ENCODE assay signal across 13 mouse cellular contexts in the genomic region with DNA sequence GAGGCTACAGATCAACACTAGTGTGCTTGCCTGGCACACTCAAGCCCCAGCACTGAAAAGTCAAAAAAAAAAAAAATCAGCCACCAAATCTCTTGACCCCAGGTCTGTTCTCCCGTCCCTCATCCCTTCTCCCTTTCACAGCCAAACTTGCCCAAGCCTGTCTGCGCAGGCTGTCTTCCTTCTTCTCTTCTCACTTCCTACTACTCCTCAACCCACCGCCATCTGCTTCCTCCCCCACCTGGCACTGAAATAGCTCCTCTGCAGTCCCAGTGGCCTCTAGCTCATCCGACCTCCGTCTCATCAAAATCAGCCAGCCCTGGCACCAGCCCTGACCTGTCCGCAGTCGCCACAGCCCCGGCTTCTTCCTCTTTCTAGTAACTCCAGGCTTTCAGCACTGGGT. TPM values are rescaled to one million over a fixed set of nuclear protein-coding genes. Genes with fewer than 3 reads are reported as not detected.
DNase-seq lines count a peak whose midpoint lies in the region; ATAC-seq and TF ChIP-seq lines count a peak whose summit lies in the region.
"Had no signal": no experiment of that assay in that cellular context is flagged by ENCODE, and none has a peak within 500 bp of the region (broad histone marks: within the 10 kb centered on the region; RNA-seq: fewer than 3 reads in every experiment).

No protein-coding gene starts in this region.

- H3K4me1 ChIP-seq in hindbrain, postnatal 0 days (ENCODE audit: insufficient read depth, low read length): no peaks in the 10 kb centered on the region
- H3K4me1 ChIP-seq in hindbrain, embryonic 14.5 days (replicated peaks; ENCODE audit: control insufficient read depth, insufficient read depth, low read length): no peaks in the 10 kb centered on the region
- 0 out of 4 replicates have a peak, but pooled peaks cover 0 to 4% of the 10 kb centered on the region in 2 experiments for H3K4me1 ChIP-seq in ES-E14 (ENCODE audit: control insufficient read depth in 2 of 2, insufficient read depth in 2 of 2, low read length in 2 of 2, poor library complexity in 1 of 2)
- no peaks in the 10 kb centered on the region for H3K4me1 ChIP-seq in forebrain, postnatal 0 days (ENCODE audit: insufficient read depth)
- H3K4me1 ChIP-seq: embryonic facial prominence, embryonic 10.5 days; neural tube, embryonic 15.5 days had no signal

- H3K9ac ChIP-seq in hindbrain, postnatal 0 days (replicated peaks; ENCODE audit: low read length): no peak overlapping the region
- H3K9ac ChIP-seq in hindbrain, embryonic 14.5 days: no peak overlapping the region
- H3K9ac ChIP-seq in ES-E14 (ENCODE audit: insufficient read depth, low read depth, low read length, poor library complexity, severe bottlenecking): 0 out of 2 replicates have a peak overlapping the region, but pooled peaks have one; percentile 2
- no peak overlapping the region for H3K9ac ChIP-seq in forebrain, postnatal 0 days
- H3K9ac ChIP-seq: neural tube, embryonic 15.5 days had no signal

- TF ChIP-seq CTCF in hindbrain, postnatal 0 days (IDR thresholded peaks at IDR 0.05; ENCODE audit: low read depth): no peak
- TF ChIP-seq CTCF in forebrain, postnatal 0 days (IDR thresholded peaks at IDR 0.05; ENCODE audit: low read depth): no peak

- H3K27ac ChIP-seq in hindbrain, postnatal 0 days: no peak overlapping the region; the same call in 1 of the 2 replicates
- no peak overlapping the region for H3K27ac ChIP-seq in hindbrain, embryonic 14.5 days
- no peak overlapping the region for H3K27ac ChIP-seq in ES-E14 (ENCODE audit: insufficient read depth, low read depth, low read length, poor library complexity, severe bottlenecking)
- no peak overlapping the region for H3K27ac ChIP-seq in forebrain, postnatal 0 days (ENCODE audit: low read depth, low read length)
- H3K27ac ChIP-seq: embryonic facial prominence, embryonic 10.5 days; neural tube, embryonic 15.5 days had no signal

- H3K36me3 ChIP-seq in hindbrain, postnatal 0 days (ENCODE audit: insufficient read depth, low read length): no peaks in the 10 kb centered on the region
- H3K36me3 ChIP-seq in hindbrain, embryonic 14.5 days (replicated peaks; ENCODE audit: control insufficient read depth, insufficient read depth): no peaks in the 10 kb centered on the region
- no peaks in the 10 kb centered on the region for H3K36me3 ChIP-seq in ES-E14 (ENCODE audit: control insufficient read depth, insufficient read depth, low read length, poor library complexity, severe bottlenecking)
- no peaks in the 10 kb centered on the region for H3K36me3 ChIP-seq in forebrain, postnatal 0 days (ENCODE audit: insufficient read depth)
- H3K36me3 ChIP-seq: embryonic facial prominence, embryonic 10.5 days; neural tube, embryonic 15.5 days had no signal

- H3K9me3 ChIP-seq in hindbrain, postnatal 0 days (ENCODE audit: low read length): no peaks in the 10 kb centered on the region
- H3K9me3 ChIP-seq in hindbrain, embryonic 14.5 days (ENCODE audit: control insufficient read depth, low read length): no peaks in the 10 kb centered on the region
- no peaks in the 10 kb centered on the region for H3K9me3 ChIP-seq in ES-E14 (ENCODE audit: control insufficient read depth, insufficient read depth, low read depth, low read length)
- H3K9me3 ChIP-seq in forebrain, postnatal 0 days (ENCODE audit: low read length): no peaks in the 10 kb centered on the region
- H3K9me3 ChIP-seq: neural tube, embryonic 15.5 days had no signal

- no peak for DNase-seq in hindbrain, postnatal 0 days (ENCODE audit: low spot score)
- DNase-seq in hindbrain, embryonic 14.5 days (ENCODE audit: low spot score): no peak
- DNase-seq in ES-E14 (ENCODE audit: low read depth, low spot score): no peak
- DNase-seq in layer of hippocampus, adult 8-10 months (ENCODE audit: low spot score in 2 of 2): peak; percentile 53 to 63
- DNase-seq in right cerebral cortex, postnatal 10 days (ENCODE audit: low spot score in 2 of 2): peak; percentile 71 to 86
- DNase-seq in forebrain, postnatal 0 days: no peak
- no peak for DNase-seq in thymus, postnatal 4 days
- DNase-seq: gastrocnemius, postnatal 36 days; kidney, adult 9 months; lung, adult 2 months; midbrain, embryonic 14.5 days had no signal

- H3K4me2 ChIP-seq in hindbrain, postnatal 0 days (ENCODE audit: low read depth, low read length): no peak overlapping the region
- H3K4me2 ChIP-seq in hindbrain, embryonic 14.5 days (replicated peaks): no peak overlapping the region
- no peak overlapping the region for H3K4me2 ChIP-seq in forebrain, postnatal 0 days (ENCODE audit: low read depth)
- H3K4me2 ChIP-seq: neural tube, embryonic 15.5 days had no signal

- in situ Hi-C loops in ES-E14 (cut with MboI; ENCODE audit: low sequenced_read_pairs in 2 of 2, unreplicated experiment in 2 of 2): no loop called here

- WGBS in hindbrain, postnatal 0 days: 54% methylated on average over 8 of the region's 8 CpGs
- WGBS in hindbrain, embryonic 14.5 days: 64% methylated on average over 8 of the region's 8 CpGs
- 61% methylated on average over 8 of the region's 8 CpGs for WGBS in forebrain, postnatal 0 days

- no peak overlapping the region for H3K4me3 ChIP-seq in hindbrain, postnatal 0 days (ENCODE audit: low read length)
- no peak overlapping the region for H3K4me3 ChIP-seq in hindbrain, embryonic 14.5 days (replicated peaks; ENCODE audit: low read length)
- no peak overlapping the region for H3K4me3 ChIP-seq in ES-E14 (ENCODE audit: insufficient read depth in 1 of 2, low read depth in 1 of 2, low read length in 2 of 2, poor library complexity in 1 of 2, severe bottlenecking in 1 of 2)
- no peak overlapping the region for H3K4me3 ChIP-seq in forebrain, postnatal 0 days (ENCODE audit: low read depth, low read length)
- H3K4me3 ChIP-seq: embryonic facial prominence, embryonic 10.5 days; neural tube, embryonic 15.5 days had no signal

- ATAC-seq in hindbrain, postnatal 0 days: peak; percentile 49; the same call in 1 of the 2 replicates
- no peak for ATAC-seq in hindbrain, embryonic 14.5 days (ENCODE audit: low FRiP score)
- no peak for ATAC-seq in forebrain, postnatal 0 days

- no peaks in the 10 kb centered on the region for H3K27me3 ChIP-seq in hindbrain, postnatal 0 days (ENCODE audit: insufficient read depth, low read length)
- H3K27me3 ChIP-seq in hindbrain, embryonic 14.5 days (ENCODE audit: control insufficient read depth, insufficient read depth, low read length): no peaks in the 10 kb centered on the region
- no peaks in the 10 kb centered on the region for H3K27me3 ChIP-seq in forebrain, postnatal 0 days (ENCODE audit: insufficient read depth, low read length)
- H3K27me3 ChIP-seq: neural tube, embryonic 15.5 days had no signal

TF ChIP-seq in ES-E14, 5 proteins besides CTCF, POLR2A, EP300 and RAD21:
- TF ChIP-seq MAFK (IDR thresholded peaks at IDR 0.05; ENCODE audit: insufficient read depth, low read depth, low read length) (no peak), HCFC1 (IDR thresholded peaks at IDR 0.05; ENCODE audit: borderline replicate concordance, insufficient read depth, low read length) (no peak), CHD2 (IDR thresholded peaks at IDR 0.05; ENCODE audit: low read depth, low read length) (no peak), ZC3H11A (IDR thresholded peaks at IDR 0.05; ENCODE audit: borderline replicate concordance, low read depth, low read length) (no peak), ZNF384 (IDR thresholded peaks at IDR 0.05; ENCODE audit: low read depth, low read length) (no peak)

RNA-seq across cellular contexts. Expression of a gene that starts 12.2 kb away (rescaled TPM):
- total RNA-seq in hindbrain, postnatal 0 days (2014; rRNA removed): 11.0 and 12.0 TPM in 2 replicates
- polyA plus RNA-seq in hindbrain, postnatal 0 days (2015; fragmentation: Nextera tagmentation; extraction: Ambion mirVana): 2.3 and 2.4 TPM in 2 replicates
- 1.8 and 2.6 TPM in 2 replicates for polyA plus RNA-seq in hindbrain, embryonic 14.5 days (2014; fragmentation: Nextera tagmentation; extraction: Ambion mirVana)
- 100 and 109 TPM in 2 replicates for total RNA-seq in ES-E14 (2012; rRNA removed)
- total RNA-seq in layer of hippocampus, adult 8-10 months (2022): 10 to 100 TPM; 28.9 to 38.6 (median 33.9) TPM
- 5.0 and 6.8 TPM in 2 replicates for total RNA-seq in forebrain, postnatal 0 days (2014; rRNA removed)
- polyA plus RNA-seq in forebrain, postnatal 0 days (2015; fragmentation: Nextera tagmentation; extraction: Ambion mirVana): 3.6 and 4.1 TPM in 2 replicates

RNA-seq across cellular contexts. Expression of a gene that starts 21.5 kb away (rescaled TPM):
- 43.9 and 60.8 TPM in 2 replicates for total RNA-seq in hindbrain, postnatal 0 days (2014; rRNA removed)
- 1.5 and 1.7 TPM in 2 replicates for polyA plus RNA-seq in hindbrain, postnatal 0 days (2015; fragmentation: Nextera tagmentation; extraction: Ambion mirVana)
- 5.0 TPM in 2 replicates for polyA plus RNA-seq in hindbrain, embryonic 14.5 days (2014; fragmentation: Nextera tagmentation; extraction: Ambion mirVana)
- 113 and 142 TPM in 2 replicates for total RNA-seq in ES-E14 (2012; rRNA removed)
- total RNA-seq in layer of hippocampus, adult 8-10 months (2022): 100 to 1,000 TPM; 110 to 149 (median 126) TPM
- total RNA-seq in forebrain, postnatal 0 days (2014; rRNA removed): 42.2 and 48.1 TPM in 2 replicates
- 1.7 TPM in 2 replicates for polyA plus RNA-seq in forebrain, postnatal 0 days (2015; fragmentation: Nextera tagmentation; extraction: Ambion mirVana)

RNA-seq across cellular contexts. Expression of a gene that starts 44.0 kb away (rescaled TPM):
- 21.2 and 24.0 TPM in 2 replicates for total RNA-seq in hindbrain, postnatal 0 days (2014; rRNA removed)
- 47.6 and 52.0 TPM in 2 replicates for polyA plus RNA-seq in hindbrain, postnatal 0 days (2015; fragmentation: Nextera tagmentation; extraction: Ambion mirVana)
- 27.7 and 34.7 TPM in 2 replicates for polyA plus RNA-seq in hindbrain, embryonic 14.5 days (2014; fragmentation: Nextera tagmentation; extraction: Ambion mirVana)
- total RNA-seq in ES-E14 (2012; rRNA removed): 49.9 and 66.0 TPM in 2 replicates
- total RNA-seq in layer of hippocampus, adult 8-10 months (2022): 10 to 100 TPM; 45.2 to 60.0 (median 56.7) TPM
- total RNA-seq in forebrain, postnatal 0 days (2014; rRNA removed): 14.4 and 15.5 TPM in 2 replicates
- 27.2 and 27.8 TPM in 2 replicates for polyA plus RNA-seq in forebrain, postnatal 0 days (2015; fragmentation: Nextera tagmentation; extraction: Ambion mirVana)

RNA-seq across cellular contexts. Expression of a gene that starts 58.6 kb away (rescaled TPM):
- 11.3 and 18.0 TPM in 2 replicates for total RNA-seq in hindbrain, postnatal 0 days (2014; rRNA removed)
- 13.3 and 14.8 TPM in 2 replicates for polyA plus RNA-seq in hindbrain, postnatal 0 days (2015; fragmentation: Nextera tagmentation; extraction: Ambion mirVana)
- polyA plus RNA-seq in hindbrain, embryonic 14.5 days (2014; fragmentation: Nextera tagmentation; extraction: Ambion mirVana): 22.0 and 23.4 TPM in 2 replicates
- total RNA-seq in ES-E14 (2012; rRNA removed): 20.1 and 28.4 TPM in 2 replicates
- total RNA-seq in layer of hippocampus, adult 8-10 months (2022): 10 to 100 TPM; 23.9 to 35.3 (median 29.0) TPM
- 13.0 and 21.9 TPM in 2 replicates for total RNA-seq in forebrain, postnatal 0 days (2014; rRNA removed)
- polyA plus RNA-seq in forebrain, postnatal 0 days (2015; fragmentation: Nextera tagmentation; extraction: Ambion mirVana): 10.0 and 12.6 TPM in 2 replicates

Comparison
In these comparisons a context has a peak if more than half of its experiments do, and no peak if none do; other contexts are left out.
1. DNase-seq: peak in layer of hippocampus, adult 8-10 months (2 of 2) and right cerebral cortex, postnatal 10 days (2 of 2); none in hindbrain, postnatal 0 days (single experiment), hindbrain, embryonic 14.5 days (single experiment), ES-E14 (single experiment), forebrain, postnatal 0 days (single experiment) and thymus, postnatal 4 days (single experiment).